Mouse (Mus musculus): ENCODE measurements around the gene Pde4d. TPM values are rescaled to one million over a fixed set of nuclear protein-coding genes. Genes with fewer than 3 reads are reported as not detected.

Pde4d gene
- total RNA-seq, 2 experiments from 2014 or later, result 37.4 to 43.6 TPM

DNA sequence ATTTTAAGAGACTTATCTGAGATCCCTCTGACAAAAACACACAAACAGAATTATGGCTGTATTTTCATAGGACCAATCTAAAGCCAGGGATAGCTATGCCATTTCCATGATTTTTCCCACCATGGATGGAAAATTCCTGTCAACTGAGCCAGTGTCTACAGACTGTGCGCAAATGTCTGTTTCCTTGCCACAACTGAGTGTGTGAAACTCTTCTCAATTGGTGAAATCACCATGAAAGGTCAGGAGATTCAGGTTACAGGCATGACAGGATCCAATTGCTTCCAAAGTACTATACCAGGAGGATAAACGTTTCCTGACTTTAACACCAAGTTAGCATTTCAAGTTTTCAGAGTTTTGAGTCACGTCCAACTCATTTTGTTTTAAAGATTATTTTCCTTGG is 1213.0 kb downstream of the Pde4d start:
- intact Hi-C loops (cut with DNase I), result no loop called here
- DNase-seq, result no peak

DNA sequence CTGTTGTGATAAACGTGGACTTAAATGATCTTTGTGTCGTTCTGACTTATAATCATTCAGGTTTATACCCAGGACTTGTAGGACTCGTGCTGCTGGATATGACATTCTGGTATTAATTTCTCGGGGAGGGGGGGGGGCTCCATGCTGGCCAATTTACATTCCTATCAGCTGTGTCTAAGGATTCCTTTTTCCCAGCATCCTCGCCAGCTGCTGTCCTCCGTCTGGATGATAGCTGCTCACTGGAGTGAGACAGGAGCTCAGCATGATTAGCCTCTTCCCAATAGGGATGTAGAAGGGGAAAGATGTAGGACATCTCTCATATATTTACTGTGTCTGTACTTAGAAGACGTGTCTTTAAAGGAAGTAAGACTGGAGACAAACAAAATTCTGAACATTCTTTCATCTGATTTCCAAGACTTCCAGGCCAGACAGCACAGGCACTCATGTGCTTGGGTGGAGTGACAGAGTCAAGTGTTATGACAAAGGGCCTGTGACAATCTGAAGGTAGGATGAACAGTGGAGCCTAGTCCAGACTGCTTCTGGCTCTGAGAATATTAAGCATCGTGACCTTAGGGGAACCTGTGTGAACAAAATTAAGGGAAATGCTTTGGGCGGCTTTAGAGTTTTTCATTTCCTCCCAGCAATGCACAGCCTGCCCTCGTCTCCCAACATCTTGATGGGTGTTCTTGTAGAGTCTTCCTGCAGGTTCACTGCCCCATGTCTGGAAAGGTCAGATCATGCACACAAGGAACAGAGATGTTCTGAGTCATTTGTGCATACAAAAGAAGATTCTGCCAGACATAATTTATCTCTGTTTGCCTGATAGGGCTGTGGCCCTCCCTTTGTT is 1215.4 kb downstream of the Pde4d start:
- no peak for DNase-seq
- intact Hi-C loops (cut with DNase I), result no loop called here

DNA sequence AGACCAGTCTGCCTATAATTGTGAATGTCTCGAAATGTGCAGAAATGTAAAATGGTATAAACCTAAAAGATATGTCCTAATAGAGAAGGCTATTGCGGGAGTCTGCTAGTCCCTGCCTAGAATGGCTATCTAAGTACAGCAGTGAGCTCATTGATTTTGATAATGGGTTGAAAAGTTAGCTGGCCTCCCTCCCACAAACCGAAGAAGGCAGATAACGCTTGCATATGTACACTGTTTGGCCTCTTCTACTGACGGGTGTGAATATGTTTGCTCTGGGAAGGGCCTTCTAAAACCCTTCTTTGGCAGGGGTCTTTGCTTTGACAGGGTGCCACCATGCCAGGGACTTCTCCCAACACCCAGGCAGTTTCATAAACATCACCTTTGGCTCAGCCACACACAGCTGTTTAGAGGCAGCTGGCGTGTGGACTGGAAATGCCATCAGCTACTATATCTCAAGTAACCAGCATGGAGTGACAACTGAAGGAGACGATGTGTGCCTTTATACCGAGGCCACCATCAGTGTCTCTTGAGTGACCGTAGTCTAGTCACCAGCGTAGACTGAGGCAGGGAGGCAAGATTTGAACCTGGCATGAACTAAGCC is 1216.2 kb downstream of the Pde4d start:
- DNase-seq, result no peak
- intact Hi-C loops (cut with DNase I), result no loop called here

- DNase-seq, result no peak
- intact Hi-C loops (cut with DNase I), result no loop called here
These were observed 1220.2 kb downstream of the Pde4d start for GRCm38 (mm10) chr13:109669965-109670364.

- no peak for DNase-seq
- intact Hi-C loops (cut with DNase I), result no loop called here
These were observed 1222.0 kb downstream of the Pde4d start for GRCm38 (mm10) chr13:109671589-109672347.

DNA sequence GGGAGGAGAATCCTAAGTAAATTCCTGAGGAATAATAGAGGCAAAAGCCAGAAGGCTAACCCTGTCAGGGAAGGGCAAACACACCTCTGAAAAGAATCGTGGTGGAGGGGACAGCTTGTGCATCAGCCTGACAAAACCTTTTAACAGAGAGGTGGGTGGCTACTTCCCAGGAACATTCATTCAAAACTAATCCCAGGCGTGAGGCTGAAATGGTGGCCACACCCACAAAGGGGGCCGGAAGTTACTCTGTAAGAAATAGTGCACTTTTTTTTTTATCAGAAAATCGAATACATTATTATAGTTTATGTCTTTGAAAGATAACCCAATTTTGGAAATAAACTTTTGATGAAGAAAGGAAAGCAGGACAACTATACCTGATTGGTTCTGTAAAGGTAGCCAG is 1227.3 kb downstream of the Pde4d start:
- intact Hi-C loops (cut with DNase I), result no loop called here
- DNase-seq, result no peak

- intact Hi-C loops (cut with DNase I), result no loop called here
These were observed 1227.9 kb downstream of the Pde4d start for GRCm38 (mm10) chr13:109677617-109678016.

GRCm38 (mm10) chr13:109678991-109679390 is 1229.2 kb downstream of the Pde4d start:
- intact Hi-C loops (cut with DNase I), result no loop called here
- no peak for DNase-seq

More at GRCm38 (mm10) chr13:109677617-109678016, 1227.9 kb downstream of the Pde4d start:
- no peak for DNase-seq

- intact Hi-C loops (cut with DNase I), result no loop called here
- no peak for DNase-seq
These were observed 1230.5 kb downstream of the Pde4d start for GRCm38 (mm10) chr13:109680229-109680628.

DNA sequence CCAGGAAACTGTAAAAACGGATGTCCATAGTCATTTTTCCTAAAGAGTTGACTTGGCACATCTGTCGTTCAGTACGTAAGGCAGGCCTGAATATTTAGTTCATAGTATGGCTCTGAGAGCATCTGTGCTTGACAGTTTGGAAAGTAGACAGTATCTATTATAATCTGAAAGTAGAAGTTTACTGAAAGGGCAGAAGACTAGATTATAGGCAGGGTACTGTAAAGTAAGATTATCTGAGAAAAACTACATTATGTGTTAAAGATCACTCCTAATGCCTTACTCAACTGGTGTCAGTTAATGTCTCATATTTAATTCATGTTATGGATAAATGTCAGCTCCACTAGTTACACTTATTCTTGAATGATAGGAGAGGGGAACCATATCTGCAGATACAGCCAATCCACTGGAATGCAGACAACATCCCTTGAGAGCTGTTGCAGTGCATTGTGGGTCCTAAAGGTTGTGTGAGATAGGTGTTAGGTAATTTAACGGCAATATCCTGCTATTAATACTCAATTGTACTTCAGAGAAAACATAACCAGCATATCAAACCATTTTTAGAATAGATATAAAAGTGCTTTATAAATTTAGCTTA is 1232.0 kb downstream of the Pde4d start:
- DNase-seq, result no peak
- intact Hi-C loops (cut with DNase I), result no loop called here

DNA sequence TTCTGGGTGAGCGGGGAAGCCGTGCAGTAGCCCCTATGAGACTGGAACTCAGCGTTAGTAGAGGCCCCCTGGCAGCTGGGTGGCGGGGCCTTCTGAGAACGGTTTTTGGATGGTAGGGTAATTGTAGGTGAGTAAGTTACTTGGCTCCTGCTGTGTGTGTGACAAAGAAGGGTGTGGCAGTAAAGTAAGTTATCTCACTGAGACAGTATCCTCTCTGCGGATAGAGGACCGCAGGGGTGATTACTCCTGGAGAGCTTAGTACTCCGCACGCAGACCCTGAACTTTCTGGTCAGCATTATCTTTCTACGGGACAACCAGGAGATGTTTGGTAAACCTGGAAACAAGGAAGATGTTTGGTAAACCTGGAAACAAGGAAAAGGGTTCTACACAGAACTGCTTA is 1233.3 kb downstream of the Pde4d start:
- intact Hi-C loops (cut with DNase I), result no loop called here
- DNase-seq, result no peak

DNA sequence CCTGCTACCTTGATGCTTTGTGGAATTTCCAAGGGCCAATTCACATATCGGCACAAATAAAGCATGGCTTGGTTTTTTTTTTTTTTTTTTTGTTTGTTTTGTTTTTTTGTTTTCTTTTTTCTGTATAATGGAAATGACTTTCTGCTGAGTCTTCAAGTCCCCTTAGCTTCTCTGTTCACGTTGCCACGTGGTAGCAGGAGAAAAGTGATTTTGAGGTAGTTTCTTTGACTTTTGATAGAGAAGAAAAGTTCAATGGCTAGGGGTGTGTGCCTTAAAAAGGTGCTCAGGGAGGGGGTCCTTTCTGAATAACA is 1235.2 kb downstream of the Pde4d start:
- intact Hi-C loops (cut with DNase I), result loop anchor here (5.0 kb wide), 2 partner anchors 52 to 63 kb away; no protein-coding TSS in a partner anchor
- DNase-seq, result no peak

DNA sequence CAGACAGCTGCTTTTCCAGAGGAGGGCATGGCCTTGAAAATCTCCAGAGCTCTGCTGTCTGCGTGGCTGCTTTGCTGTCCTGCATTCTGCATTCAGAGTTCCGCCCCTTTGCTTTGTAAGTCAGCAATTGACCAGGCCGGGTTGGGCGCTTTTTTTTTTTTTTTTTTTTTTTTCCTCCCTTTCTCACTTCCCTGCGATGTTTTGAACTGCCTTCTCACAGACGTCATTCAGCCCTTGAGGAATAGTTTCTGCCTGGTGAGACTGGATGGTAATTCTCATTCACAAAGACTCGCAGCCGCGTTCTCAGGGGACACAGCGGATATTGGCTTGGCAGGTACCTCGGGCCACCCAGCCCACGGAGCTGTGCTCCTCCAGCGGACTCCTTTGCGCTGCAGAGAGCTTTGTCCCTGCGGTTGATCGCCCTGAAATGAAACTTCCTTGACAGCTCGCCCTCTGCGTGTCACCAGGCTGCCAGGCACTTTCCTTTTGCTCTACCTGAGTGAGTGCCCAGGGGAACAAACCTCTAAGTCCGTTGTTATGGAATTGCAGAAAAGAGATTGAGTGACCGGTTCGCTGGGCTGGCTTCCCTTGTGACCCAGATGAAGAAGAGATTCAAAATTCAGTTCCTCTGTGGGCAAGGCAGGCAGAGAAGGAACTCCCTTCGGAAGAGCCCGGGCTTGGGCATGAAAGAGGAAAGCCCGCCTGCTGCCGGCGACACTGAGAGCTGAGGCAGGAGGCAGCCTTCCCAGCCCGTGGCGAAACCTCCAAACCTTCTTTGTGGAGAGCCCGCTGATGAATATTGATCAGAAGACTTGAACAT is 1235.8 kb downstream of the Pde4d start:
- DNase-seq, result peak; percentile 54 to 71
- intact Hi-C loops (cut with DNase I), result loop anchor here (5.0 kb wide), 2 partner anchors 52 to 63 kb away; no protein-coding TSS in a partner anchor

GRCm38 (mm10) chr13:109686116-109686876 is 1236.5 kb downstream of the Pde4d start:
- no peak for DNase-seq
- intact Hi-C loops (cut with DNase I), result loop anchor here (5.0 kb wide), 2 partner anchors 51 to 64 kb away; no protein-coding TSS in a partner anchor

- intact Hi-C loops (cut with DNase I), result loop anchor here (5.0 kb wide), 2 partner anchors 50 to 65 kb away; no protein-coding TSS in a partner anchor
- DNase-seq, result no peak
These were observed 1237.2 kb downstream of the Pde4d start for GRCm38 (mm10) chr13:109686906-109687305.

DNA sequence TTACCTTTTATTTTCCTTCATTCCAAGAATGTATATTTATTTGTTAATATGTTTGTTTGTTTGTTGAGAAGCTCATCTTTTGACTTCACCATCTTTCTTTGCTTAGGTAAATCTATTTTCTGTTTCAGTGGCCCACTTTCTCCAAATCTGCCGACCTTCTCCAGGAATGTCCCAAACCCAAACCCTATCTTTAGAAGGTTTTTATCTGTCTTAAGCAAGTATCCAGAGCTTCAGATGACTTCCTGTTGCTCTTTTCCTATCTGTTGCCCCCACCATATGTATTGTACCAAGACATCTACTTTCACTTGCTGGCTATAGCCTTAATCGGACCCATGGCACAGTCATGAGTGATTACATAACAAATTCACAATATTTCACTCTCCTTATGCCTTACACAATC is 1238.4 kb downstream of the Pde4d start:
- intact Hi-C loops (cut with DNase I), result loop anchor here (5.0 kb wide), 2 partner anchors 49 to 66 kb away; no protein-coding TSS in a partner anchor
- DNase-seq, result no peak

DNA sequence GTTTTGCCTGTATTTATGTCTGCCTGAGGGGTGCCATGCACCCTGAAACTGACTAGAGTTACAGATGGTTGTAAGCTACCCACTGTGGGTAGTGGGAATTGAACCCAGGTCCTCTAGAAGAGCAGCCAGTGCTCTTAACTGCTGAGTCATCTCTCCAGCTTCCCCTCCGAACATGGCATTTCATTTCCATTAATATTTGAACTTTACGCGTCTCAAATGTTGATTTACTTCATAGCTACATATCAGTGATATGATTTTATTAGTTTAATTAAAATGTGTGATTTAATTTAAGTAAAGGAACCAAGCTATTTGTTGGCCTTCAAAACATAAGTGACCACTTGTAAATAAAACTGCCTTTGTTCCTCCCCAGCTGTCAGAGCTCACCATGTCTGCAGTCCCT is 1239.4 kb downstream of the Pde4d start:
- DNase-seq, result no peak
- intact Hi-C loops (cut with DNase I), result loop anchor here (5.0 kb wide), 2 partner anchors 48 to 67 kb away; no protein-coding TSS in a partner anchor

DNA sequence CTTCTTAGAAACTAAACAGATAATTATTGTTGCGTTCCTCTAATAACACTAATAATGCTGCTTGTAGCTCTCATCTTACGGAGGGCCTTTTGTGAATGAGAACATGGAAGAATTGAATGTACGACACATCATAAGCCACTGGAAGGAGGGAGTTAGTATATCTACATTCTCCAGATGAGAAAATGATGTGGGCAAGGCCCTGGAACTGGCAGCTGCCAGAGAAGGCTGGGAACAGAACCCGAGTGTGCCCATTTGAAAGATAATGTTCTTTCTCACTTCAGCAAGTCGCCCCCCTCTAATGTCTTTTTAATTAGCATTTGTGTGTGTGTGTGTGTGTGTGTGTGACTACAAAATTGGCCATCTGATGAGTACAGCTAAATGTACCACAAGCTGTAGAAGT is 1240.8 kb downstream of the Pde4d start:
- DNase-seq, result no peak
- intact Hi-C loops (cut with DNase I), result no loop called here

DNA sequence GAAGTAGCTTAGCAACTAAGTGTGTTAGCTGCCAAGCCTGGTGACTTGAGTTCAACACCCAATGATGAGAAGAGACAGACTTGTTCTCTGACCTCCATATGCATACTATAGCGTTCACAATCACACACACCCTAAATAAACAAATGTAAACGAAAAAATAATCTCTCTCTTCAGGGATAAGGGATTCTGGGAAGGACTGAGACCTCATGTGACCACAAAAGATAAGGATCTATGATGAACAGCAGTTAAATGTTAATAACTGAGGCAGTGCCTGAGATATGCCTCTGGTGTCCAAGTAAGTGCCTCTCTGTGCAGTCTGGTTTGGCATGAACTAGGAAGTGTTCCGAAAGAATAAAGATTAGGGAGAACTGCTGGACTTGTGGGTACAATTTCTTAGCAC is 1243.1 kb downstream of the Pde4d start:
- intact Hi-C loops (cut with DNase I), result no loop called here
- no peak for DNase-seq

Data from heart, postnatal 36 days (tissue).